Mouse (Mus musculus): Measurements from ENCODE around the gene Cd96.

Gene Cd96

DNA sequence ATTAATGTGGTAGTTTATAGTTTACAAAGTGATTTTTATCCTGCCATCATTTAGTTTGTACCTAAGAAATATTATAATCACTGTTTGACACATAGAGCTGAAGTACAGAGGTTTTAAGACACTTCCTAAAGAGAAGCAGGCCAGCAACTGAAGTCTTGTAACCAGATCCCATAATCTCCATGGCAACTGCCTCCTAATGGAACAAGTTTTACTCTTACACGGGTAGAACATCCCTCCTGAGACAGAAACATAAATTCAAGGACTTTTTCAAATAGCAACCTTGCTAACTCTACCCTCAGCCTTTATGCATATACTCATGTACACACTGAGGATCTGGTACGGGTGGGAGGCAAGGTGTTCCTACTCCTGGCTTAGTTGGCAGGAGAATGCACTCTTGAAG is 83.8 kb downstream of the Cd96 start:
- no peak for DNase-seq (ENCODE audit: low spot score)

- DNase-seq (ENCODE audit: low spot score): no peak
Measured at GRCm38 (mm10) chr16:46033896-46034295, 86.2 kb downstream of the Cd96 start.

GRCm38 (mm10) chr16:46022958-46023491 is 97.0 kb downstream of the Cd96 start:
- DNase-seq (ENCODE audit: low spot score): no peak

DNA sequence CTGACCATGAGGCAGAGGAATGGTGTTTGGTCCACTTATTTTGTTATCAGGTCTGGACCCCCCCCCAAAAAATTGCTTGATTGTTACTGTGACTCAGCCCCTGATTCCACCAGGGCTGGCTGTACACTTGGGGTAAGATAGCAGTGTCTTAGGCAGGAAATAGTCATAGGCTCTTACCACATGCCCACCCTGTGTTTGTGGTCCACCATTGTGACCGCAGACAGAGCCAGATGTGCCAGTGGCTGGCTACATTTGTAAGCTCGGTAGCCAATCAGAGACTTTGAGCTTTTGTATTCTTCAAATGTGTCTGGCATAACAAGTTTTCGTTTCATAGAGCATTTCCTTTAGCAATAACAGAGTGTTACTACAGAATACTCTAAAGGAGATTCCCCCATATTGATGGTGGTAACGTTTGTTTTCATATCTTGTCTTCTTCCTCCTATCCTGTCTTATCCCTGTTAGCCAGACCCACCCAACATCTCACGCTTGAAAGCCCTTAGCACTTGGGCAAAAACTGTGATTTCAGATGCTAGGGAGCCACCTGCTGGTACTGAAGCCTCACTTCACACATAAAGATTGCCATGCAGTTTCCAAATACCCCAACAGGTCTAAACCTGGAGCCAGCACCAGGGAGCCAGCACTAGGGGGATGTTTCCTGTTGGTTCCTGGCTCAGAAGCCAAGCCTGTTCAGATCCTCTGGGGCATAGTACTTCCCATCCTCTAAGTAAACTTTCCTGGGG is 97.7 kb downstream of the Cd96 start:
- peak; percentile 57 for DNase-seq (ENCODE audit: low spot score)

- no peak for DNase-seq (ENCODE audit: low spot score)
Measured at GRCm38 (mm10) chr16:46021302-46021701, 98.7 kb downstream of the Cd96 start.

- no peak for DNase-seq (ENCODE audit: low spot score)
Measured at GRCm38 (mm10) chr16:46020396-46020795, 99.7 kb downstream of the Cd96 start.

DNA sequence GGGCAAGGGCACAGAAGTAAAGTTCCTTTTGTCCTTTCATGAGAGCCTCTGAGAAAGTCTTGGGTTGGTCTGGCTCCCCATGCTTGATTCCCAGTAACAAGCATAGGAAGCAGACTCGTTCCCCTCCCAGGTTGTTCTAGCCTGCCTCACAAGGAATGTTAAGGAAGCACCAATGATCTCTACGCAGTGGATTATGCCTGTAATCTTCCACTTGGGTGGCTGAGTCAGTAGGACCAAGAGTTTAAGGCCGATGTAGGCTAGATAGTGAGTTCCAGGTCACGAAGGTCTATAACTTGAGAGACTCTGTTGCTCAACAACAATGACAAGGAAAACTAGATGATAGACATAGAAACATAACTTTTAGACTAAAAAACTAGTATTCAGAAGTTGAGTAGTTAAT is 100.3 kb downstream of the Cd96 start:
- DNase-seq (ENCODE audit: low spot score): no peak

GRCm38 (mm10) chr16:46019359-46019758 is 100.7 kb downstream of the Cd96 start:
- DNase-seq (ENCODE audit: low spot score): no peak

DNA sequence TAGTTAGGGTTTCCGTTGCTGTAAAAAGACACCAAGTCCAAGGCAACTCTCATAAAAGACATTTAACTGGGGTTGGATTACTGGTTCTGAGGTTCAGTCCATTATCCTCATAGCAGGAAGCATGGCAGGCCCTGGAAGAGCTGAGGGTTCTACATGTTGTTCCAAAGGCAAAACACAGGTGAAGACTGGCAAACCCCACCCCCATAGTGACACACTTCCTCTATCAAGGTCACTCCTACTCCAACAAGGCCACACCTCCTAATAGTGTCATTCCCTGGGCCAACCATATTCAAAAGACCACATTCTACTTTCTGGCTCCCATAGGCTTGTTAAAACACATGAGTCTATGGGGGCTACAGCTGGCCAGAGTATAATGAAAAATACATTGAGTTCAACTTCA is 108.4 kb downstream of the Cd96 start:
- no peak for DNase-seq (ENCODE audit: low spot score)

- DNase-seq (ENCODE audit: low spot score): no peak
Measured at GRCm38 (mm10) chr16:46010906-46011220, 109.2 kb downstream of the Cd96 start.

DNA sequence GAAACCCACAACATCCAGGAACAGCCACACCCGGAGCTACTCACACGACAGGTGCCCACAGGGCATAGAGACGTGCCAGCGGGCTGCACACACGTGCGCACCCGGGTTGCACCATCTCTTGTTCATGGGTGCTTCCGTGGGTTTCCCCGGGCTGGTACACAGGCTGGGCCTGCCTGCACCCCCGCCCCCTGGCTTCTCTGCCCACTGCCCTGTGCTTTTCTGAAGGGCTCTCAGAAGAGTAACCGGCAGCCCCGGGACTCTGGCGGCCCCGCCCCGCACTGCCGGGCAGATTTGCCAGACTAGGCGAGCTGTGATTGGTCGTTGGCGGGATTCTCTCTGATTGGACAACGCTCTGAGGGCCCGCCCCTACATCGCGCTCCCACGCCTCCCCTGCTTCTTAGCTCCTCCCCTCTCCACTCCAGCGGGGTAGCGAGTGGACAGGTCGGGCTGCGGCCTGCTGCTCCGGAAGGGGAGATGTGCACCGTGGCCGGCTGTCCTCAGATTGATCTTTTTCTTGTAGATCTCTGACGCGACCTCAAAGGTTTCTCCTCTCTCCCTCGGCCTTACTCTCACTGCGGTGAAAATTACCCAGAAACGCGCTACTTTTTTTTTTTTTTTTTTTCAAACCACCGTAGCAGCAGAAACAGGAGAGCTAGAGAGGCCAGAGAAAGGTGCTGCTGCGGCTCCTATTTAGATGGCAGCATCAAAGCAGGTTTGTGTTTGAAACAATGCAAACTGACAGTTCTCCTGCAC is 109.7 kb downstream of the Cd96 start, which contains the start of gene Plcxd2:
TSS of gene Plcxd2 (minus strand) at position 66 of the 753 bp plus-strand sequence.
- peak; percentile 95 for DNase-seq (ENCODE audit: low spot score)

GRCm38 (mm10) chr16:46009717-46010116 is 110.3 kb downstream of the Cd96 start:
- DNase-seq (ENCODE audit: low spot score): no peak

GRCm38 (mm10) chr16:46008766-46009165 is 111.3 kb downstream of the Cd96 start:
- no peak for DNase-seq (ENCODE audit: low spot score)

DNA sequence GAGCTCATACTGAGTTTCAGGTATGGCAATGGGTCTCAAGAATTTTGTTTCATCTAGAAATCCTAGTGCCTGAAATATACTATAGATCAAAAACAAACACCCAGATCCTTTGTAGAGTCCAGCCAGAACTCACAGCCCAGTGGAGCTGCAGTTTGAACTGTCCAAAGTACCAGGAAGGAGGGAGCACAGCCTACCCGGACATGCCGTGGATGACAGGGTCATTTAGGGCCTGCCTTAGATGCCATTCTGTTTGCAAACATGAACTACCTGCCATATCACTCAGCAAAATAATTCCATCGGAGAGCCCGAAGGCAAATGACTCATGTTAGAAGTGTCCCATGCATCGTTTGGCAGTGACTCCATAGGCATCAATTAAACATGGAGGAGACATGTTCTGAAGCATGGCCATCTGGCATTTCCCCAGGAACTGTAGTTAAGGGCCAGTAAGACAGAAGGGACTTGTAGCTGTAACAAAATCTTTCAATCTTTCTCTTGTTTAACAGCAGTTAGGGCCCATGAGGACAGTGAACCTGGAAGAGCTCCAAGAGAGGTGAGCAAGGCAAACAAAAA is 111.9 kb downstream of the Cd96 start:
- no peak for DNase-seq (ENCODE audit: low spot score)

DNA sequence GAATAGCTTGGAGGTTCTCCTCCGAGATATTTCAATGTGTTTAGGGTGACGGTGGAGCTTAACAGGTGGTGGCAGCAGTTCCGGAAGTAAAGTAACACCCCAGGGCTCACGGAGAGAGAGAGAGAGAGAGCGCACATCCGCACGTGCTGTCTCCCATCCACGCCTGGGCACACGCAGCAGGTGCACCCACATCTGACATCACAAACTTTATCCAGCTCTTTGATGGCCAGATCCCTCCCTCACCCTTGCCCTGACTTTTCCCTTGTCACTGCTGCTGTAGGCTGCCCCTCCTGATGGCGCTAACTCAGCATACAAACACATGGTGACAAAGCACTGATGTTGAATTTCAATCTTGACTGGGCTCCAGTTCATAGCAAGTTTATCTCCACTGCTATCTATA is 113.8 kb downstream of the Cd96 start:
- DNase-seq (ENCODE audit: low spot score): no peak

GRCm38 (mm10) chr16:46001550-46002166 is 118.4 kb downstream of the Cd96 start:
- no peak for DNase-seq (ENCODE audit: low spot score)

DNA sequence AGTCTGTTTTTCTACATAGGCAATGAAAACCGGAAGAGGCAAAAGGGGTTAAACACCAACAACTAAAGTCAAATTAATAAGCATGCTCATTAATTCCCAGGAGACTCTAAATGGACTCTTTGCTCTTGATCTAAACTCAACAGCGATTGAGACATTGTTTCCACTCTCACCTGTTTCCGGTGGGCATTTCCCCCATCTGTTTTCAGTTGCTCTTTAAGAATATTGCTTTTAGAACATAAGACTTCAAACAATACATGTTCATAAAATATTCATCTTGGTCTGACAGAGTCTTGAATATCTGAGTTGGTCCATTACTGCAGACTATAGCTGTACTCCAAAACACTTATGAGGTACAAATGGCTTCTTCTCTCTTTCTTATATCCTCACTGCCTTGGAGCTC is 119.1 kb downstream of the Cd96 start:
- no peak for DNase-seq (ENCODE audit: low spot score)

DNA sequence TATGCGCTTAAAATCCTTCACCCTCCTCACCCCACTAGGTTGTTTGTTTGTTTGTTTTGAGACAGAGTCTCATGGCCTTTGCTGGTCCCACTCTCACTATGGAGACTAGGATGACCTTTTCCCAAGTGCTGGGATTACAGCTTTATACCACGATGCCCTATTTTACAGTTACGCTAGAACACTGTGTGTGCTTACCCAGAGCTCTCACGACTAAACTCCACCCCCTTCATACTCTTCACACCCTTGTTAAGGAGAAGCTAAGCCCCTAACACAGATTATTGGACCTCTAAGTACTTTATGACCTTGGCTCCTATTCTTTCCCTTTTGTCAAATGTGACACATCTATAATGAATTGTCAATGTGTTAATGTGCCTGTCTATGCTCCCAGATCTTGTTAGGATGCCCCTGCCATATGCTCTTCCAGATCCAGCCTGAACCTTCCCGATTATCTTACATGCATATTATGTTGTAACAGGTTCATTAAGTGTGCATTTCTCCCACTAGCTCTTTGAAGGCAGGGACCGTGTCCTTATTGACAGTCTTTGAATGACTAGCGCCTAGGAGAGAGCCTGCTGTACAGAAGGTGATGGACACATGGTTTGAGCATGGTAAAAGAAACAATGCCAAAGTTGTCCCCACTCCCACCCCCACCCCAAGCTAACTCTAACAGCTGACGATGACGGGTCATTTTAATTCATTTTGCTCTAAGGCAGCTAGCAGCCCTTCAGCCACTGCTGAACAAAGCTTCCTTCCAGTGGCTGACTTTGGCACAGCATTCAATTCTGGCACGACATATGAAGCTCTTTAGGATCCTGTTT is 120.5 kb downstream of the Cd96 start:
- DNase-seq (ENCODE audit: low spot score): no peak

GRCm38 (mm10) chr16:45998231-45998630 is 121.8 kb downstream of the Cd96 start:
- DNase-seq (ENCODE audit: low spot score): no peak

GRCm38 (mm10) chr16:45990901-45991676 is 129.0 kb downstream of the Cd96 start:
- DNase-seq (ENCODE audit: low spot score): no peak

- DNase-seq (ENCODE audit: low spot score): no peak
Measured at GRCm38 (mm10) chr16:45986236-45986635, 133.8 kb downstream of the Cd96 start.

Data from layer of hippocampus, adult 11-12 months (tissue).